Mouse (Mus musculus) neural tube, embryonic 13.5 days (tissue): ENCODE results near the gene Dusp1. TPM values are rescaled to one million over a fixed set of nuclear protein-coding genes. Genes with fewer than 3 reads are reported as not detected.

Experiments used
- ATAC-seq: fragments of 200-750 bp; cut with Nextera tagmentation; 2 replicates; pipeline ENCODE4 v1.8.0; 2017; ENCODE audit warnings: low read depth, mild to moderate bottlenecking, moderate TSS enrichment, moderate library complexity
- H3K27ac ChIP-seq: fragments of 300-500 bp; sonication (generic); replicated peaks from 2 replicates; pipeline ENCODE4 v1.5.1; 2015; ENCODE audit warnings: moderate library complexity, mild to moderate bottlenecking, inconsistent platforms
- H3K27me3 ChIP-seq: fragments of 300-500 bp; sonication (generic); 2 replicates; pipeline ENCODE4 v1.6.1; 2015; ENCODE audit warnings: mild to moderate bottlenecking, inconsistent platforms
- H3K36me3 ChIP-seq: fragments of 300-500 bp; sonication (generic); 2 replicates; pipeline ENCODE4 v1.6.1; 2015; ENCODE audit warnings: mild to moderate bottlenecking, inconsistent platforms
- H3K4me1 ChIP-seq: fragments of 300-500 bp; sonication (generic); replicated peaks from 2 replicates; pipeline ENCODE4 v1.6.1; 2015; ENCODE audit warnings: inconsistent platforms
- H3K4me2 ChIP-seq: fragments of 300-500 bp; sonication (generic); 2 replicates; pipeline ENCODE4 v1.6.1; 2015; ENCODE audit warnings: inconsistent platforms, mild to moderate bottlenecking, moderate library complexity
- H3K4me3 ChIP-seq: fragments of 300-500 bp; sonication (generic); 2 replicates; pipeline ENCODE4 v1.5.1; 2015; ENCODE audit warnings: mild to moderate bottlenecking, inconsistent platforms
- H3K9ac ChIP-seq: fragments of 300-500 bp; sonication (generic); 2 replicates; pipeline ENCODE4 v1.6.1; 2015; ENCODE audit warnings: moderate library complexity, mild to moderate bottlenecking, inconsistent platforms
- H3K9me3 ChIP-seq: fragments of 300-500 bp; sonication (generic); 2 replicates; pipeline ENCODE4 v1.6.1; 2016; ENCODE audit warnings: inconsistent platforms
- WGBS: fragments of 180-500 bp; shearing (Covaris S2); methylation state at CpG from one replicate; pipeline ENCODE4 v1.1.7; 2015; 5-methylcytosine and 5-hydroxymethylcytosine counted together
- polyA plus RNA-seq: library from polyadenylated mRNA; unstranded; fragments of >200 nt; fragmentation: Nextera tagmentation; extraction: Ambion mirVana; gene quantifications from 2 replicates; pipeline ENCODE4 v1.2.1, GENCODE M21; 2015

Gene Dusp1
- polyA plus RNA-seq, 1 experiment from 2014 or later, result 36.8 TPM

DNA sequence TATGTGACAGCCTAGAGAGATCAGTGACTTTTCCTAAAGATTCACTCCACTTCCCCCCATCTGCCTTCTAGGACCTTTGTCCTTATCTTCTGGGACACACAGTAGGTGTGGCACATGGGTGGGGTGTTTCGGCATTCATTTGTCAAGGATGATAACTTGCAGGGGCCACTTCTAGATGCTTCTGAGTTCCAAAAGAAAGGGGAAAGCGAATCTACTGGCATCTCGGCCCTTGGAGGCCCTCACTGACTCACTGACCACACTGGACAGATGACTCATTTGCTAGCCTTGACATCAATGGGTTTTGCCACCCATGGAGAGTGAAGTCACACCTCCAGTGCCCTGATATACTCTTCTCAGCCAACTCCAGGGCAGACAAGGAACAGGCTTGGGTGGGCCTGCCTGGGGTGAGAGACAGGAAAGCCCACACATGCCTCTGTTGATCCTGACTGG lies 47.3 kb downstream of the Dusp1 start:
- Histone ChIP-seq H3K9me3 (no peaks in the 10 kb centered on the region), H3K36me3 (no peaks in the 10 kb centered on the region), H3K9ac (no peak overlapping the region), H3K4me1 (no peaks in the 10 kb centered on the region), H3K27me3 (no peaks in the 10 kb centered on the region), H3K4me2 (no peak overlapping the region), H3K4me3 (no peak overlapping the region), H3K27ac (no peak overlapping the region)
- ATAC-seq, result no peak
- WGBS, result 84% methylated on average over 3 of the region's 3 CpGs

DNA sequence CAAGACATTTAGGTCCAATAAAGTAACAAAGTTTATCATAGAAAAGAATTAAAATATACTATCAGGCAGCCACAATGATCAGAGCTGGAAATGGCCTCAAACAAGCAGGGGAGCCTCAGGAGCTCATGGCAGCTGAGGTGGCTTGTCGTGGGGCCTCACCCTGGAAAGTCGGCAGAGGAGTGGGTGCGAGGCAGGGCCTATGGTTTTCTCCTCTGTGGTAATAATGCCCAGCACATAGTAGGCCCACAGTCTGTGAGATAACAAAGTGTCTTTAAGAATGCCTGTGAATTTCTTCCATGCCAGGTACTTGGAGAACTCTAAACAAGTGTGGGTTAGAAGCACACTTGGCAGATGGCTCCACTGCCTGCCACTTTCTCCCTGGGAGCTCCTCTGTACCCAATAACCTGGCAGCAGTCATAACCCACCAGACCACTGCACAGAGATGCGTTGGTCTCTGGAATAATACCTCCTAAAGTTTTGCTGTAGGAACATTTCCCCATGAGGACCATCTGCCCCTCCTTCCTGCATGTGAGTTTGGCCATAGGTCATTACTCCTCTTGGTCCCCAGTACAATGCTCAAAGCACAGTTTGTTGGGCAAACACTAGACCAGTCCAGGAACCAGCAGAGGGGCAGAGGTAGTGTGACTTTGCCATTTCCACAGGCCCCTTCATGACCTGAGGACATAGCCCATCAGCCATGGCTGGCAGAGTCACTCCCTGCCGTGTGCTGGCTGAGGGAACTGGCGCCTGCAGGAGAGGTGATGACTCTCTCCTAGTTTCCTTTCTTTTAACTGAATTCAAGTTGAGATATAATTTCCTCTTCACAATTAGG lies 48.3 kb downstream of the Dusp1 start:
- Histone ChIP-seq H3K36me3 (no peaks in the 10 kb centered on the region), H3K27me3 (no peaks in the 10 kb centered on the region), H3K9me3 (no peaks in the 10 kb centered on the region), H3K4me1 (no peaks in the 10 kb centered on the region; the same call in 1 of the 2 replicates), H3K4me3 (no peak overlapping the region), H3K4me2 (no peak overlapping the region), H3K27ac (no peak overlapping the region), H3K9ac (no peak overlapping the region; the same call in 1 of the 2 replicates)
- ATAC-seq, result no peak
- WGBS, result 73% methylated on average over 6 of the region's 6 CpGs

DNA sequence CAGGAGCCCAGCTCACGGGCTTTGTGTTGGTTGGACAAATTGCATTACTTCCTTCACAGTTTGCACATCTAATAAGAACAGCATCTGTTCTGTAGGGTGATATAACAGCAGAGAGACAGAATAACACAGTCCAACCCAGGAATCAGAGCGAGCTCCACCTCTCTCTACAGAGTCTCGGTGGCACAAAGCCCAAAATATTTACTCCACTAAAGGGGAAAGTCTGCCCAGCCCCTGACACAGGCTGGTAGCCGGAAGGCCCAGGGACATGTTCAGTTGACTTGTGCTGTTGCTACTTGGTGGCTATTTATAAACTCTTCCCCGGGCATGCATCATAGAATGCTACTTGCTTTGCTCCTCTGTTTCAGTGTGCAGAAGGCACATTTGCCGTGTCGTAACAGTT lies 49.0 kb downstream of the Dusp1 start:
- no peak for ATAC-seq
- 75% methylated on average over 7 of the region's 7 CpGs for WGBS
- H3K27ac ChIP-seq, result no peak overlapping the region

DNA sequence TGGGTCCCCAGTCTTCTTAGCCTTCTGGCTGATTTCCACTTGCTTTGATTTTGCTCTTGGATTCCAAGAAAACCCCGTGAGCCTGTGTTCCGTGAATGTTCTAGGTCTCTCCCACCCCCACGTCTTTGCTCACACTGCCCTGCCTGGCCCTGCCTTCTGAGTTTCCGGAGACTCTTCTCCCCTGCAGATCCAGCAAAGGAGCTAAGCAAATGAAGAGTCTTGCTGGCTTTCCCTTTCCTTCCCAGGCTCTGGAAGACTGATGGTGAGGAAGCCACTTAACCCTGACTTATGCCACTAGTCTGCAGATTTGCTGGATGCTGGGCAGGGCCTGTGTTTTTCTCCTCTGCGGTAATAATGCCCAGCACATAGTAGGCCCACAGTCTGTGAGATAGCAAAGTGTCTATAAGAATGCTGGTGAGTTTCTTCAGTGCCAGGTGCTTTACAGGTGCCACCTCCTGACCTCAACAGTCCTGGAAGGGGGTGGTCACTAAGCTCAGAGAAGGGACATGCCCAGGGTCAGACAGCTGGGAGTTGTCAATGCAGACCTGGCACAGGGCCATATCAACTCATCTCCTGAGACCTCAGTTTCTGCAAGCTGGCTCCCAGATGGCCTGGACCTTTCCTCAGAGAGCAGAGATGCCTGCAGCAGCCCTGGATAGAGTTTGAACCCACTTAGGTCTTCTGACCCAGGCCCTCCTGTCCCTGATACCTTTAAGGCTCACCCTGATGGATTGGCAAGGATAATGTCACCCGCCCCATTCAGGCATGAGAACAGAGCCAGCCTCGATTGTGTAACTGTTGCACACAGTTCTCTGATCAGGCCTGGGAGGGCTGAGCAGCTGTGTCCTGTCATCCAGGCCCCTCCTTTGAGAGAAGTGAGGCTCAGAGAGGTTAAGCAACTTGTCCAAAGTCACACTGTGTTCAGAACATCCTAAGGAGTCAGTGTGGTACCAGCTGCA lies 49.8 kb downstream of the Dusp1 start:
- WGBS, result 66% methylated on average over 7 of the region's 7 CpGs
- ATAC-seq, result no peak
- peaks cover 4% of the 10 kb centered on the region for H3K4me1 ChIP-seq
- no peaks in the 10 kb centered on the region for H3K9me3 ChIP-seq
- no peak overlapping the region for H3K4me3 ChIP-seq
- H3K36me3 ChIP-seq, result no peaks in the 10 kb centered on the region
- no peak overlapping the region for H3K9ac ChIP-seq
- no peaks in the 10 kb centered on the region for H3K27me3 ChIP-seq
- no peak overlapping the region for H3K4me2 ChIP-seq
- no peak overlapping the region for H3K27ac ChIP-seq

More for the DNA sequence above, 49.0 kb downstream of the Dusp1 start:
- Histone ChIP-seq H3K36me3 (no peaks in the 10 kb centered on the region), H3K27me3 (no peaks in the 10 kb centered on the region), H3K4me3 (no peak overlapping the region), H3K9me3 (no peaks in the 10 kb centered on the region), H3K4me1 (no peaks in the 10 kb centered on the region; the same call in 1 of the 2 replicates), H3K4me2 (no peak overlapping the region), H3K9ac (no peak overlapping the region)

DNA sequence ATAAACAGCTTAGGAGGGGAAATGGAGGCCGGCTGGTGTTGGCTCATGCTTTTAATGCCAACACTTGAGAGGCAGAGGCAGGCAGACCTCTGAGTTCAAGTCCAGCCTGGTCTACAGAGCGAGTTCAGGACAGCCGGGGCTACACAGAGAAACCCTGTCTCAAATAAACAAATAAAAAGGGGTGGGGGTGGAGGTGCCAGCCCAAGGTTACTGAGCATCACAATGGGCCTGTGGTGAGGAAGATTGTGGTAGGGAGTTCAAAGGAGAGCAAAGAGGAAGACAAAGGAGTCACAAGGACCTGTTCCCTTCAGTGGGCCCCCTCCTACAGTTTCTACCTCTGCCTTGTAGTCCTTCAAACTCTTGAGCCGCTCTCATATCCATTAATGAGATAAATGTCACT lies 50.7 kb downstream of the Dusp1 start:
- Histone ChIP-seq H3K36me3 (no peaks in the 10 kb centered on the region), H3K4me2 (no peak overlapping the region), H3K9me3 (no peaks in the 10 kb centered on the region), H3K9ac (no peak overlapping the region), H3K4me3 (no peak overlapping the region), H3K27me3 (no peaks in the 10 kb centered on the region), H3K27ac (no peak overlapping the region), H3K4me1 (peaks cover 12% of the 10 kb centered on the region)
- WGBS, result 39% methylated on average over 4 of the region's 4 CpGs
- ATAC-seq, result no peak

DNA sequence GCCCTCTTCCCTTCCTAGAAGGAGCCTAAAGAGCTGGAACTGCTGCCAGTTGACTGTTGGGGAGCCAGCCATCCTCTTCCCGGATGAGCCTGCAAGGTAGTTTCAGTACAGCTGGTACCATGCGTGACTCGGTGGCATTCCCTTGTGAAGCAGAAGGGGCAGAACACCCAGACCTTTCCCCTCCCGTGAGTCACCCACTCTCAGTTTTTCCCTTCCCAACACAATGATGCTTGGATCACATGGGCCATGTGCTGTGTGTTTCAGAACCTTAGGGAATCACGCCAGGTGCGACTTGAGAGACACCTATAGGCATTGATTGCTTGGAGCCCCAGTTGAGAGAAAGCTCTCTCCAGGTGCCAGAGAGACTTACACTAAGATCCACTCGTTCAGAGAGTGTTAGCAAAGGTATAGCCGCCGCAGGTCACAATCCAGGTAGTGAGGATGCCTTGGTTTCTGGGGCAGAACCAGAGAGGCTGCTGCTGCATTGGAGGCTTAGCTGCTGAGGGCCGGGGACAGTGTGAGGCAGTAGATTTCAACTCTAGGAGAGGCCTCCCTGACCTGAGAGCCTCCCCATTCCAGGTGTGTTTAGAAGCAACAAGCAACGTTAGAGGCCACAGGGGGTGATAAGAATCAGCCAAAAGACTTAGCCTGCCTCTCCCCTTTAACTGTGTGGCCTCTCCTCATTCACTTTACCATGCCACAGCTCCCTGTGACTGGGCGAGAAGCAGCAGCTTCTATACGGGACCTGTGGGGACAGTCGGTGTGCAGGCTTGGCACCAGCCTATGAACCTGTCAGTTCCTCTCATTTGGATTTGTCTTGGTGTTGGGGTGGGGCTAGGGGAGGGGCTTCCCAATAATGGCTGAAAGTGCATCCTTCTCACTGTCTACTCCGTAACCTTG lies 51.5 kb downstream of the Dusp1 start:
- Histone ChIP-seq H3K4me1 (peaks cover 21% of the 10 kb centered on the region), H3K4me2 (no peak overlapping the region), H3K36me3 (no peaks in the 10 kb centered on the region), H3K4me3 (no peak overlapping the region), H3K27ac (no peak overlapping the region), H3K9ac (no peak overlapping the region), H3K27me3 (no peaks in the 10 kb centered on the region), H3K9me3 (no peaks in the 10 kb centered on the region)
- no peak for ATAC-seq
- WGBS, result 76% methylated on average over 15 of the region's 15 CpGs

DNA sequence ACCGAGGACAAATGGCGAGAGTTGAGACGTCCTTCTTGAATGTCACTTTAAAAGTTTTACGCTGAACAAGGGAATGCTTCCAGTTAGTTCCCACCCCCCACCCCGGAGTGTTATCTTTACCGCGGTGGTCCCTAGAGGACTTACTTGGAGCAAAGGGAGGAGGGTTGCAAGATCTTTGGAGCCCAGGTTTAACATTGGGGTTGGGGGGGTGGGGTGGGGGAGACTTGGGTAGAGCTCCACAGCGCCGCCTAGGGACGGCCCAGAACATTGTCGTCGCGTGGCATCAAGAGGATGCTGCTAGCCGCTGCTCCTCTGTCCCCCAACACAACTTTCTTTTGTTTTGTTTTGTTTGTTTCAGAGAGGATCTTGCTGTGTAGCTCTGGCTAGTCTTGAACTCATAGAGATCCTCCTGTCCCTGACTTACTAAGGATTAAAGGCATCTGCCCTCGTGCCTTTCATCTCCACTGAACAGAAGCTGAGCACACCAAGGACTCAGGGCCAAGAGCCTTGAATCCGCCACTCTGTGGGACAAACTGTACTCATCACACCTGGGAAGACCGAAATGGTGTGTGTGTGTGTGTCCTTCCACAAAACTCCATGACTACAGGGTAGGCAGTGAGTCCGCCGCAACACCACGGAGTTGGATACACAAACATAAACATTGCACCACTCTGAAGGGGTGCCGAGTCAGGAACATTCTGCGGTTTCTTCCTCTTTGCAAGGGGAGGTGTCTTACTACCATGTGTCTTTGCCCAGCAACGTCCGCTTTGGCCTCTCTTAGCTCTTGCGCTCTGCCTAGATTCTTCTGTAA lies 52.8 kb downstream of the Dusp1 start:
- Histone ChIP-seq H3K4me3 (peak overlapping the region; percentile 71), H3K4me2 (peak overlapping the region; percentile 90), H3K9me3 (no peaks in the 10 kb centered on the region), H3K36me3 (no peaks in the 10 kb centered on the region), H3K27me3 (no peaks in the 10 kb centered on the region), H3K27ac (peak overlapping the region; percentile 99), H3K4me1 (peaks cover 33% of the 10 kb centered on the region), H3K9ac (peak overlapping the region; percentile 93)
- WGBS, result 26% methylated on average over 25 of the region's 25 CpGs
- no peak; the same call in 1 of the 2 replicates for ATAC-seq

DNA sequence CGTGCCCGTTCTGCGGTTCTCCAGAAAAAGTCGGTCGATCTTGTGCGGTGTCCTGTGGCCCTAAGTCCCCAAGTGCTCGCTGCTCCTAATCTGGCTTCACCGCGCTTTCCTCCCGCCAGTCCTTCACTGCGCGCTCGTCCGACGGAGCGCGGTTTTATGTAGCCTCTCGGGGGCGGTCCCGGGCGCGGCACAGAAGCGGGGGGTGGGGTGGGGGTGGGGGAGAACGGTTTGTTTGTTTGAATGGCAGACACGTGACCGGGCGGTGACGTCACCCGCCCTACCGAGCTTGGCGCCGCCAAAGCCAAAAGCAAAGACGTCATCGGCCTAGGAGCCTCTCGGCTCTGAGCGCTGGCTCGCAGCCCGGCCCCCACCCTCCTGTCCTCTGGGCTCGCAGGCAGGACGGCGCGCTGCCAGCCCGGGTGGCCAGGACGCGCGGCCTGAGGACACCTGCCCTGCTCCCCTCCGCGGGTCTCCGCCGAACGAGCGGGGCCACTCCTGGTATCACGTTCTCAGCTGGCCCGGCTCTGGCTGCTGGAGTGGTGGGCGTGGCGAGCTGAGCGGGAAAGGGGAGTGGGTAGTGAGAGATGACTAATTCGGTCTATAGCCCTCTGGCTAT lies 53.5 kb downstream of the Dusp1 start:
- H3K4me2 ChIP-seq, result peak overlapping the region; percentile 90
- H3K36me3 ChIP-seq, result no peaks in the 10 kb centered on the region
- under 1% methylated on average over 58 of the region's 58 CpGs for WGBS
- peak; percentile 90 for ATAC-seq
- peak overlapping the region; percentile 93 for H3K9ac ChIP-seq
- peak overlapping the region; percentile 99 for H3K27ac ChIP-seq
- H3K4me3 ChIP-seq, result peak overlapping the region; percentile 71
- H3K9me3 ChIP-seq, result no peaks in the 10 kb centered on the region
- H3K4me1 ChIP-seq, result peaks cover 40% of the 10 kb centered on the region
- no peaks in the 10 kb centered on the region for H3K27me3 ChIP-seq

DNA sequence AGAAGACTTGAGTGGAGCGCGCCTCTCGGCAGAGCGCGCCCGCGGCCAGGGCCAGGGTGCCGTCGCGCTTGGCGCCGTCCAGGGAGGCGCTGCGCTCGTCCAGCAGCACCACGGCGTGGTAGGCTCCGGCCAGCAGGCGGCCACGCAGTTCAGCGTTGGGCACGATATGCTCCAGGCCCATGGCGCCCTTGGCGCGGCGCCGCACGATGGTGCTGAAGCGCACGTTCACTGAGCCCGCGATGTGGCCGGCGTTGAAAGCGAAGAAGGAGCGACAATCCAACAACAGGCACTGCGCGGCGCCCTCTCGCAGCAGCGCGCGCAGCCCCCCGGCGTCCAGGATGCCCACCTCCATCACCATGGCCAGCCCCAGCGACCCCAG lies 54.0 kb downstream of the Dusp1 start:
- Histone ChIP-seq H3K27ac (peak overlapping the region; percentile 99), H3K27me3 (no peaks in the 10 kb centered on the region), H3K9me3 (no peaks in the 10 kb centered on the region), H3K4me3 (peak overlapping the region; percentile 71), H3K4me1 (peaks cover 45% of the 10 kb centered on the region), H3K36me3 (no peaks in the 10 kb centered on the region), H3K4me2 (peak overlapping the region; percentile 90), H3K9ac (peak overlapping the region; percentile 93)
- under 1% methylated on average over 46 of the region's 46 CpGs for WGBS
- peak; percentile 82 for ATAC-seq

DNA sequence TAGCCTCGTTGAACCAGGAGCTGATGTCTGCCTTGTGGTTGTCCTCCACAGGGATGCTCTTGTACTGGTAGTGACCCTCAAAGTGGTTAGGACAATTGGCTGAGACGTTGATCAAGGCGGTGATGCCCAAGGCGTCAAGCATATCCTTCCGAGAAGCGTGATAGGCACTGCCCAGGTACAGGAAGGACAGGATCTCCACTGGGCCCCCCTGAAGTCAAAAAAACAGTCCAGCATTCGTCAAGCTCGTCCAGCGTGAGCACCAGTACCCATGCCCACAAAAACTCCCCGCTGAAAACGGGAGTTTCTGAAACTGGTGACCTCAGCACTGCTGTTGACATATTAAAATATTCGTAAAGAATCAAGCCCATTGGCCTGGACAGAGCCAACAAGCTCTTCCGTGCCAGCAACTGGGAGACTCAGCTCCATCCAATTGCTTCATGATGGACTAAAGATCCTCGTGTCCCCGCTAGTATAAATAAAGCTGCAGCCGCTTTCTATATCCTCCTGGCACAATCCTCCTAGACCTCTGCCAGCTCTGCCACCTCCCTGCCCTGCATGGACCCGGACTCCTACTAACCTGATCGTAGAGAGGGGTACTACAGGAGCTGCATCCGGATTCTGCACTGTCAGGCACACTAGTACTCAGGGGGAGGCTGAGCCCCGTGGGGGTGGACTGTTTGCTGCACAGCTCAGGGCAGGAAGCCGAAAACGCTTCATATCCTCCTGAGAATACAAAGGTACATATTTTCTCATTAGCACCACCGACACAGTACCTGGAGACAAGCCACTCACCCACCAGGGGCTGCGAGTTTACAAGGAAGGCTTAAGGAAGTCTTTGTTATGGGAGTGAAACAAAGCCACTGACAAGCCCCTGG lies 54.7 kb downstream of the Dusp1 start:
- Histone ChIP-seq H3K4me1 (peaks cover 52% of the 10 kb centered on the region), H3K9me3 (no peaks in the 10 kb centered on the region), H3K27me3 (no peaks in the 10 kb centered on the region), H3K9ac (peak overlapping the region; percentile 93), H3K4me2 (peak overlapping the region; percentile 90), H3K4me3 (peak overlapping the region; percentile 71), H3K27ac (peak overlapping the region; percentile 99), H3K36me3 (no peaks in the 10 kb centered on the region)
- WGBS, result 21% methylated on average over 24 of the region's 24 CpGs
- 0 out of 2 replicates have a peak, but pooled peaks have one; percentile 10 for ATAC-seq
